In genomic region chr11:94339732-94340585, GRCm38 (mm10) we compare ENCODE assay signal across 9 mouse cellular contexts. TPM values are rescaled to one million over a fixed set of nuclear protein-coding genes. Genes with fewer than 3 reads are reported as not detected.
DNase-seq lines count a peak whose midpoint lies in the region; ATAC-seq and TF ChIP-seq lines count a peak whose summit lies in the region.
"Had no signal": no experiment of that assay in that cellular context is flagged by ENCODE, and none has a peak within 500 bp of the region (broad histone marks: within the 10 kb centered on the region; RNA-seq: fewer than 3 reads in every experiment).

No protein-coding gene starts in this region.

- no peak overlapping the region for H3K9ac ChIP-seq in heart, embryonic 11.5 days (ENCODE audit: low read depth, low read length)
- no peak overlapping the region for H3K9ac ChIP-seq in intestine, embryonic 16.5 days (ENCODE audit: low read depth, low read length)
- H3K9ac ChIP-seq in liver, embryonic 11.5 days (ENCODE audit: low read depth, low read length), result no peak overlapping the region
- H3K9ac ChIP-seq in midbrain, postnatal 0 days (replicated peaks; ENCODE audit: low read length, poor library complexity, severe bottlenecking), result no peak overlapping the region

- H3K4me2 ChIP-seq in heart, embryonic 11.5 days, result no peak overlapping the region
- no peak overlapping the region for H3K4me2 ChIP-seq in intestine, embryonic 16.5 days (ENCODE audit: low read depth, low read length)
- H3K4me2 ChIP-seq in liver, embryonic 11.5 days, result no peak overlapping the region
- no peak overlapping the region for H3K4me2 ChIP-seq in midbrain, postnatal 0 days (ENCODE audit: low read depth, low read length, poor library complexity, severe bottlenecking)

- no peak overlapping the region for H3K4me3 ChIP-seq in heart, embryonic 11.5 days (ENCODE audit: low read depth, low read length)
- H3K4me3 ChIP-seq in intestine, embryonic 16.5 days (ENCODE audit: low read length), result no peak overlapping the region
- no peak overlapping the region for H3K4me3 ChIP-seq in liver, embryonic 11.5 days (ENCODE audit: low read depth, low read length)
- no peak overlapping the region for H3K4me3 ChIP-seq in midbrain, postnatal 0 days (ENCODE audit: low read depth, low read length)

- H3K36me3 ChIP-seq in heart, embryonic 11.5 days (ENCODE audit: control insufficient read depth, insufficient read depth, low read length), result peaks cover 13% of the 10 kb centered on the region; the same call in 1 of the 2 replicates
- H3K36me3 ChIP-seq in intestine, embryonic 16.5 days (ENCODE audit: control insufficient read depth, insufficient read depth, low read length), result peaks cover 12% of the 10 kb centered on the region
- peaks cover 6% of the 10 kb centered on the region for H3K36me3 ChIP-seq in liver, embryonic 11.5 days (ENCODE audit: control insufficient read depth, insufficient read depth, low read length)
- H3K36me3 ChIP-seq in midbrain, postnatal 0 days (ENCODE audit: insufficient read depth, low read length), result peaks cover 23% of the 10 kb centered on the region; the same call in 1 of the 2 replicates

- H3K27ac ChIP-seq in heart, embryonic 11.5 days (ENCODE audit: low read depth, low read length), result no peak overlapping the region
- H3K27ac ChIP-seq in intestine, embryonic 16.5 days (ENCODE audit: low read length), result no peak overlapping the region
- H3K27ac ChIP-seq in liver, embryonic 11.5 days (ENCODE audit: low read depth, low read length), result no peak overlapping the region
- no peak overlapping the region for H3K27ac ChIP-seq in midbrain, postnatal 0 days (ENCODE audit: low read depth, low read length)

- DNase-seq in heart, adult 18-20 months, result peak; percentile 42 to 56
- peak; percentile 54 to 65 for DNase-seq in adrenal gland, postnatal 36 days
- no peak for DNase-seq in liver, embryonic 11.5 days (ENCODE audit: low spot score)
- peak; percentile 93 for DNase-seq in midbrain, postnatal 0 days (ENCODE audit: low spot score)
- DNase-seq in thymus, postnatal 14 days, result peak; percentile 67

- peak; percentile 90 for TF ChIP-seq CTCF in midbrain, postnatal 0 days (IDR thresholded peaks at IDR 0.05)

- H3K4me1 ChIP-seq in heart, embryonic 11.5 days (ENCODE audit: control insufficient read depth, insufficient read depth, low read length), result peaks cover 14% of the 10 kb centered on the region
- peaks cover 5% of the 10 kb centered on the region; the same call in 1 of the 2 replicates for H3K4me1 ChIP-seq in intestine, embryonic 16.5 days (ENCODE audit: control insufficient read depth, insufficient read depth, low read length)
- H3K4me1 ChIP-seq in liver, embryonic 11.5 days (replicated peaks; ENCODE audit: control insufficient read depth, insufficient read depth, low read length), result peaks cover 15% of the 10 kb centered on the region
- no peaks in the 10 kb centered on the region for H3K4me1 ChIP-seq in midbrain, postnatal 0 days (ENCODE audit: insufficient read depth, low read length)

- H3K27me3 ChIP-seq in heart, embryonic 11.5 days (ENCODE audit: control insufficient read depth, insufficient read depth, low read length), result peaks cover 2% of the 10 kb centered on the region; the same call in 1 of the 2 replicates
- no peaks in the 10 kb centered on the region for H3K27me3 ChIP-seq in intestine, embryonic 16.5 days (replicated peaks; ENCODE audit: control insufficient read depth, insufficient read depth, low read length)
- no peaks in the 10 kb centered on the region for H3K27me3 ChIP-seq in liver, embryonic 11.5 days (replicated peaks; ENCODE audit: control insufficient read depth, insufficient read depth, low read length)
- H3K27me3 ChIP-seq in midbrain, postnatal 0 days (ENCODE audit: insufficient read depth, low read length), result no peaks in the 10 kb centered on the region

- WGBS in heart, embryonic 11.5 days (ENCODE audit: insufficient replicate concordance), result 54% methylated on average over 18 of the region's 18 CpGs
- WGBS in intestine, embryonic 16.5 days, result 55% methylated on average over 18 of the region's 18 CpGs
- 64% methylated on average over 18 of the region's 18 CpGs for WGBS in liver, embryonic 11.5 days
- WGBS in midbrain, postnatal 0 days, result 54% methylated on average over 18 of the region's 18 CpGs

- no peak for ATAC-seq in heart, embryonic 11.5 days (replicated peaks; ENCODE audit: insufficient number of reproducible peaks, low FRiP score, low TSS enrichment)
- peak; percentile 77 for ATAC-seq in erythroblast, adult 5-6 weeks (replicated peaks; ENCODE audit: low FRiP score, poor library complexity, severe bottlenecking)
- ATAC-seq in intestine, embryonic 16.5 days, result peak; percentile 62; the same call in 1 of the 2 replicates
- ATAC-seq in liver, embryonic 11.5 days (replicated peaks; ENCODE audit: low FRiP score), result peak; percentile 71
- ATAC-seq in midbrain, postnatal 0 days (ENCODE audit: low FRiP score), result peak; percentile 80; the same call in 1 of the 2 replicates

- H3K9me3 ChIP-seq in heart, embryonic 11.5 days (replicated peaks; ENCODE audit: control insufficient read depth, low read length), result no peaks in the 10 kb centered on the region
- H3K9me3 ChIP-seq in intestine, embryonic 16.5 days (ENCODE audit: control insufficient read depth, low read length), result no peaks in the 10 kb centered on the region
- H3K9me3 ChIP-seq in liver, embryonic 11.5 days (ENCODE audit: control insufficient read depth, low read length), result no peaks in the 10 kb centered on the region
- H3K9me3 ChIP-seq in midbrain, postnatal 0 days (ENCODE audit: low read length), result no peaks in the 10 kb centered on the region

RNA-seq across cellular contexts. Expression of gene Ankrd40, which starts 12.2 kb away (rescaled TPM):
- 100 to 1,000 TPM; 274 to 280 TPM for total RNA-seq in heart, adult 18-20 months (2021)
- 34.3 and 34.9 TPM in 2 replicates for polyA plus RNA-seq in heart, embryonic 11.5 days (2014; fragmentation: Nextera tagmentation; extraction: Ambion mirVana)
- 100 to 1,000 TPM; 132 to 151 TPM for total RNA-seq in adrenal gland, postnatal 36 days (2021)
- 4.0 and 4.4 TPM in 2 replicates for total RNA-seq in erythroblast, adult 5-6 weeks (2015; ENCODE audit: low replicate concordance)
- total RNA-seq in erythroblast, adult 5-6 weeks (2017; ENCODE audit: low replicate concordance), result 13.4 and 17.4 TPM in 2 replicates
- polyA plus RNA-seq in intestine, embryonic 16.5 days (2015; fragmentation: Nextera tagmentation; extraction: Ambion mirVana), result 11.8 and 11.9 TPM in 2 replicates
- 12.7 and 13.2 TPM in 2 replicates for polyA plus RNA-seq in liver, embryonic 11.5 days (2014; fragmentation: Nextera tagmentation; extraction: Ambion mirVana)
- total RNA-seq in midbrain, postnatal 0 days (2014; rRNA removed), result 41.7 and 49.5 TPM in 2 replicates
- polyA plus RNA-seq in midbrain, postnatal 0 days (2015; fragmentation: Nextera tagmentation; extraction: Ambion mirVana), result 11.9 and 12.8 TPM in 2 replicates

RNA-seq across cellular contexts. Expression of gene Luc7l3, which starts 18.2 kb away (rescaled TPM):
- total RNA-seq in heart, adult 18-20 months (2021), result 10 to 100 TPM; 31.4 to 34.7 TPM
- 77.9 and 79.4 TPM in 2 replicates for polyA plus RNA-seq in heart, embryonic 11.5 days (2014; fragmentation: Nextera tagmentation; extraction: Ambion mirVana)
- 10 to 100 TPM; 59.5 to 69.8 TPM for total RNA-seq in adrenal gland, postnatal 36 days (2021)
- total RNA-seq in erythroblast, adult 5-6 weeks (2015; ENCODE audit: low replicate concordance), result 140 and 142 TPM in 2 replicates
- 373 and 416 TPM in 2 replicates for total RNA-seq in erythroblast, adult 5-6 weeks (2017; ENCODE audit: low replicate concordance)
- polyA plus RNA-seq in intestine, embryonic 16.5 days (2015; fragmentation: Nextera tagmentation; extraction: Ambion mirVana), result 65.5 and 74.6 TPM in 2 replicates
- 90.6 and 97.6 TPM in 2 replicates for polyA plus RNA-seq in liver, embryonic 11.5 days (2014; fragmentation: Nextera tagmentation; extraction: Ambion mirVana)
- total RNA-seq in midbrain, postnatal 0 days (2014; rRNA removed), result 47.5 and 87.1 TPM in 2 replicates
- polyA plus RNA-seq in midbrain, postnatal 0 days (2015; fragmentation: Nextera tagmentation; extraction: Ambion mirVana), result 100 and 124 TPM in 2 replicates

RNA-seq across cellular contexts. Expression of gene Abcc3, which starts 52.8 kb away (rescaled TPM):
- total RNA-seq in heart, adult 18-20 months (2021), result 1 to 10 TPM; 1.7 to 1.8 TPM
- 0.34 and 0.96 TPM in 2 replicates for polyA plus RNA-seq in heart, embryonic 11.5 days (2014; fragmentation: Nextera tagmentation; extraction: Ambion mirVana)
- total RNA-seq in adrenal gland, postnatal 36 days (2021), result 1 to 10 TPM; 3.8 to 7.4 TPM
- 4.2 TPM in 1 of 2 replicates, not detected in the other for total RNA-seq in erythroblast, adult 5-6 weeks (2015; ENCODE audit: low replicate concordance)
- 3.2 and 8.6 TPM in 2 replicates for total RNA-seq in erythroblast, adult 5-6 weeks (2017; ENCODE audit: low replicate concordance)
- 2.5 and 3.3 TPM in 2 replicates for polyA plus RNA-seq in intestine, embryonic 16.5 days (2015; fragmentation: Nextera tagmentation; extraction: Ambion mirVana)
- 3.2 and 6.0 TPM in 2 replicates for polyA plus RNA-seq in liver, embryonic 11.5 days (2014; fragmentation: Nextera tagmentation; extraction: Ambion mirVana)
- 1.7 and 3.6 TPM in 2 replicates for total RNA-seq in midbrain, postnatal 0 days (2014; rRNA removed)
- polyA plus RNA-seq in midbrain, postnatal 0 days (2015; fragmentation: Nextera tagmentation; extraction: Ambion mirVana), result 0.72 and 0.99 TPM in 2 replicates

RNA-seq across cellular contexts. Expression of gene Gm21885, which starts 58.3 kb away (rescaled TPM):
- total RNA-seq in heart, adult 18-20 months (2021), result under 1 TPM in 1 of 2 experiments, not detected in 1; 0.77 TPM
- polyA plus RNA-seq in heart, embryonic 11.5 days (2014; fragmentation: Nextera tagmentation; extraction: Ambion mirVana), result not detected in 2 replicates
- total RNA-seq in adrenal gland, postnatal 36 days (2021), result not detected
- not detected in 2 replicates for total RNA-seq in erythroblast, adult 5-6 weeks (2015; ENCODE audit: low replicate concordance)
- not detected in 2 replicates for total RNA-seq in erythroblast, adult 5-6 weeks (2017; ENCODE audit: low replicate concordance)
- polyA plus RNA-seq in intestine, embryonic 16.5 days (2015; fragmentation: Nextera tagmentation; extraction: Ambion mirVana), result 92.1 and 137 TPM in 2 replicates
- 0.40 TPM in 1 of 2 replicates, not detected in the other for polyA plus RNA-seq in liver, embryonic 11.5 days (2014; fragmentation: Nextera tagmentation; extraction: Ambion mirVana)
- total RNA-seq in midbrain, postnatal 0 days (2014; rRNA removed), result not detected in 2 replicates
- not detected in 2 replicates for polyA plus RNA-seq in midbrain, postnatal 0 days (2015; fragmentation: Nextera tagmentation; extraction: Ambion mirVana)
- total RNA-seq: left cerebral cortex, postnatal 10 days had no signal
